Mouse (Mus musculus) cerebellum, adult 2 months (tissue): ENCODE data around the gene Gm5591. TPM values are rescaled to one million over a fixed set of nuclear protein-coding genes. Genes with fewer than 3 reads are reported as not detected.
"Not testable (repeated sequence)": the region's sequence is repeated elsewhere in the genome, so short reads cannot be mapped to it uniquely, and the experiment has no call there.

Experiments
- DNase-seq, 2 experiments: peaks; one replicate each; pipeline ENCODE4 v3.0.0; 2021
- H3K27ac ChIP-seq: fragments of 200-500 bp; 2 replicates; pipeline ENCODE4 v1.5.1; 2012; ENCODE audit warnings: low read length, control low read depth, inconsistent platforms; ENCODE audit not compliant: insufficient read depth
- H3K27me3 ChIP-seq: fragments of 200-500 bp; 2 replicates; pipeline ENCODE4 v1.6.1; 2012; ENCODE audit warnings: inconsistent platforms, mild to moderate bottlenecking, low read length, moderate library complexity; ENCODE audit not compliant: control insufficient read depth, insufficient read depth
- H3K4me1 ChIP-seq: fragments of 200-500 bp; 2 replicates; pipeline ENCODE4 v1.6.1; 2011; ENCODE audit warnings: low read length; ENCODE audit not compliant: control insufficient read depth, insufficient read depth
- H3K4me3 ChIP-seq: fragments of 200-500 bp; replicated peaks from 2 replicates; pipeline ENCODE3; 2011; ENCODE audit warnings: mild to moderate bottlenecking, low read depth, low read length, control low read depth; ENCODE audit not compliant: insufficient read depth
- WGBS: fragments of 180-500 bp; shearing (Covaris S2); methylation state at CpG from one replicate; pipeline ENCODE4 v1.1.7; 2018; 5-methylcytosine and 5-hydroxymethylcytosine counted together
- polyA plus RNA-seq: library from polyadenylated mRNA; depleted of rRNA; stranded (reverse); fragments of >200 nt; gene quantifications from 2 replicates; pipeline ENCODE4 v1.2.3, GENCODE M21; 2012; rRNA removed

Gene Gm5591
- polyA plus RNA-seq, result not detected in 2 replicates

DNA sequence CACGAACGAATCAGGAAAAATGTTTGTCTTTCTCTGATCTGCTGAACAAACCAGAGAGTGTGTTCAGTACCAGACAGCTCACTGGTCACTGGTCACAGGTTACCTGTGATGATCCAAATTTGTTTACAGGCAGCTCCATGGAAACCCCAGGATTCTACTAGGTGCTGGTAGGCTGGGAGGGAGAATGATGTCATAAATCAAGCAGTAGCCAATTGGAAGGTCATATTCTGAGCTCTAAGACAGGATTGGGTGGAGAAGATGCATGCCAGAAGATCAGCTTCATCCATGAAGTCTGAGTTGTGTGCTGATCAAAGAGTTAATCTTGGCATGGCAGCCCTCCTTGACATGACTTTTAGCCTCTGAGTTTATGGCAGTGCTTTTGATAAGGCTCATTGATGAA, at the start of gene Gm5591:
TSS of gene Gm5591 (minus strand) at position 101 of the 400 bp plus-strand sequence.
- not testable (repeated sequence) for DNase-seq, H3K27ac ChIP-seq, H3K4me1 ChIP-seq, H3K27me3 ChIP-seq, H3K4me3 ChIP-seq
- 49% methylated on average over 2 of the region's 2 CpGs for WGBS

DNA sequence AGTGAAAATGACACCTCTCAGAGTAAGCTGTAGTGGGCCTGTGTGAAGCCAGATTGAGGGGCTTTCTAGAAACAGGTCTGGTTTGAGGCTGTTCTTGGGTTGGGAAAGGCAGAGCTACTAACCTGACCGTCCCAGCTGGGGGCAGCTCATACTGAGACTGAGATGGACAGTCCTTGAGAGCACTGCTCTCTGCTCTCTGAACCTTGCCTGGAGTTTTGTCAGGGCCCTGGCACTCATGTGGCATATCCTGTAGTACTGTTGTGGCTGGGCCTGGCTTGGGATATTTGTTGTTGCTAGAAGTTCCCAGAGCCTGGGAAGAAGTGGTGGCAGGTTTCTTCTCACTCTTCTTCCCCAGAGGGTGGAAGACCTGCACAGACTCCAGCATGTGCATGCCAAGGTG, 39.5 kb downstream of the Gm5591 start:
- H3K4me1 ChIP-seq, H3K4me3 ChIP-seq, DNase-seq, H3K27me3 ChIP-seq, H3K27ac ChIP-seq: not testable (repeated sequence)
- 58% methylated on average over 1 of the region's 1 CpGs for WGBS
